Mouse (Mus musculus): ENCODE measurements around the gene Map2k4. TPM values are rescaled to one million over a fixed set of nuclear protein-coding genes. Genes with fewer than 3 reads are reported as not detected.

Map2k4 gene
- total and polyA plus RNA-seq, 2 experiments from 2014 or later = 123 to 175 TPM

- no peaks in the 10 kb centered on the region for H3K4me1 ChIP-seq (ENCODE audit: insufficient read depth, low read length)
- ATAC-seq (ENCODE audit: low FRiP score) = no peak
- TF ChIP-seq CTCF (IDR thresholded peaks at IDR 0.05) = no peak
These were observed 68.1 kb downstream of the Map2k4 start for GRCm38 (mm10) chr11:65719960-65720359.

GRCm38 (mm10) chr11:65713830-65714229 is 74.3 kb downstream of the Map2k4 start:
- Histone ChIP-seq H3K4me2 (ENCODE audit: low read depth, low read length, poor library complexity, severe bottlenecking) (no peak overlapping the region), H3K27ac (ENCODE audit: low read depth, low read length) (no peak overlapping the region), H3K9ac (replicated peaks; ENCODE audit: low read length, poor library complexity, severe bottlenecking) (no peak overlapping the region), H3K9me3 (ENCODE audit: low read length) (no peaks in the 10 kb centered on the region), H3K36me3 (ENCODE audit: insufficient read depth, low read length) (peaks cover 4% of the 10 kb centered on the region; the same call in 1 of the 2 replicates), H3K4me3 (ENCODE audit: low read depth, low read length) (no peak overlapping the region), H3K27me3 (ENCODE audit: insufficient read depth, low read length) (no peaks in the 10 kb centered on the region), H3K4me1 (ENCODE audit: insufficient read depth, low read length) (no peaks in the 10 kb centered on the region)
- ATAC-seq (ENCODE audit: low FRiP score) (no peak), DNase-seq (ENCODE audit: low spot score) (no peak)
- TF ChIP-seq CTCF (IDR thresholded peaks at IDR 0.05) = no peak
- WGBS = 89% methylated on average over 4 of the region's 4 CpGs

More at GRCm38 (mm10) chr11:65719960-65720359, 68.1 kb downstream of the Map2k4 start:
- no peaks in the 10 kb centered on the region for H3K27me3 ChIP-seq (ENCODE audit: insufficient read depth, low read length)
- no peak overlapping the region for H3K9ac ChIP-seq (replicated peaks; ENCODE audit: low read length, poor library complexity, severe bottlenecking)
- no peak overlapping the region for H3K4me3 ChIP-seq (ENCODE audit: low read depth, low read length)
- H3K9me3 ChIP-seq (ENCODE audit: low read length) = no peaks in the 10 kb centered on the region
- 67% methylated on average over 1 of the region's 1 CpGs for WGBS
- no peak overlapping the region for H3K27ac ChIP-seq (ENCODE audit: low read depth, low read length)
- H3K36me3 ChIP-seq (ENCODE audit: insufficient read depth, low read length) = peaks cover 4% of the 10 kb centered on the region; the same call in 1 of the 2 replicates
- no peak for DNase-seq (ENCODE audit: low spot score)
- H3K4me2 ChIP-seq (ENCODE audit: low read depth, low read length, poor library complexity, severe bottlenecking) = no peak overlapping the region

GRCm38 (mm10) chr11:65712754-65713306 is 75.3 kb downstream of the Map2k4 start:
- H3K4me3 ChIP-seq (ENCODE audit: low read depth, low read length) = no peak overlapping the region
- H3K9ac ChIP-seq (replicated peaks; ENCODE audit: low read length, poor library complexity, severe bottlenecking) = no peak overlapping the region
- ATAC-seq (ENCODE audit: low FRiP score) (no peak), DNase-seq (ENCODE audit: low spot score) (no peak)
- H3K4me1 ChIP-seq (ENCODE audit: insufficient read depth, low read length) = no peaks in the 10 kb centered on the region
- H3K27me3 ChIP-seq (ENCODE audit: insufficient read depth, low read length) = no peaks in the 10 kb centered on the region
- 86% methylated on average over 6 of the region's 6 CpGs for WGBS
- H3K4me2 ChIP-seq (ENCODE audit: low read depth, low read length, poor library complexity, severe bottlenecking) = no peak overlapping the region
- no peak for TF ChIP-seq CTCF (IDR thresholded peaks at IDR 0.05)
- no peak overlapping the region for H3K27ac ChIP-seq (ENCODE audit: low read depth, low read length)
- H3K36me3 ChIP-seq (ENCODE audit: insufficient read depth, low read length) = peaks cover 4% of the 10 kb centered on the region; the same call in 1 of the 2 replicates
- H3K9me3 ChIP-seq (ENCODE audit: low read length) = no peaks in the 10 kb centered on the region

GRCm38 (mm10) chr11:65706784-65707183 is 81.3 kb downstream of the Map2k4 start:
- Histone ChIP-seq H3K9ac (replicated peaks; ENCODE audit: low read length, poor library complexity, severe bottlenecking) (no peak overlapping the region), H3K36me3 (ENCODE audit: insufficient read depth, low read length) (peaks cover 13% of the 10 kb centered on the region), H3K4me2 (ENCODE audit: low read depth, low read length, poor library complexity, severe bottlenecking) (no peak overlapping the region), H3K27ac (ENCODE audit: low read depth, low read length) (no peak overlapping the region), H3K9me3 (ENCODE audit: low read length) (no peaks in the 10 kb centered on the region), H3K4me3 (ENCODE audit: low read depth, low read length) (no peak overlapping the region), H3K27me3 (ENCODE audit: insufficient read depth, low read length) (no peaks in the 10 kb centered on the region), H3K4me1 (ENCODE audit: insufficient read depth, low read length) (no peaks in the 10 kb centered on the region)
- no peak for DNase-seq (ENCODE audit: low spot score)
- WGBS = 96% methylated on average over 4 of the region's 4 CpGs
- no peak for TF ChIP-seq CTCF (IDR thresholded peaks at IDR 0.05)
- no peak for ATAC-seq (ENCODE audit: low FRiP score)

- Histone ChIP-seq H3K4me2 (ENCODE audit: low read depth, low read length, poor library complexity, severe bottlenecking) (no peak overlapping the region), H3K36me3 (ENCODE audit: insufficient read depth, low read length) (peaks cover 13% of the 10 kb centered on the region), H3K9ac (replicated peaks; ENCODE audit: low read length, poor library complexity, severe bottlenecking) (no peak overlapping the region), H3K4me3 (ENCODE audit: low read depth, low read length) (no peak overlapping the region), H3K27me3 (ENCODE audit: insufficient read depth, low read length) (no peaks in the 10 kb centered on the region), H3K27ac (ENCODE audit: low read depth, low read length) (no peak overlapping the region), H3K9me3 (ENCODE audit: low read length) (no peaks in the 10 kb centered on the region), H3K4me1 (ENCODE audit: insufficient read depth, low read length) (no peaks in the 10 kb centered on the region)
- no peak for ATAC-seq (ENCODE audit: low FRiP score)
- 88% methylated on average over 2 of the region's 2 CpGs for WGBS
- TF ChIP-seq CTCF (IDR thresholded peaks at IDR 0.05) = no peak
- DNase-seq (ENCODE audit: low spot score) = no peak
These were observed 81.9 kb downstream of the Map2k4 start for GRCm38 (mm10) chr11:65706176-65706575.

GRCm38 (mm10) chr11:65704861-65705260 is 83.2 kb downstream of the Map2k4 start:
- WGBS = 92% methylated on average over 4 of the region's 4 CpGs
- DNase-seq (ENCODE audit: low spot score) (no peak), ATAC-seq (ENCODE audit: low FRiP score) (no peak)
- no peak overlapping the region for H3K4me2 ChIP-seq (ENCODE audit: low read depth, low read length, poor library complexity, severe bottlenecking)
- no peaks in the 10 kb centered on the region for H3K27me3 ChIP-seq (ENCODE audit: insufficient read depth, low read length)
- H3K4me1 ChIP-seq (ENCODE audit: insufficient read depth, low read length) = no peaks in the 10 kb centered on the region
- no peak for TF ChIP-seq CTCF (IDR thresholded peaks at IDR 0.05)
- H3K36me3 ChIP-seq (ENCODE audit: insufficient read depth, low read length) = peaks cover 13% of the 10 kb centered on the region
- H3K27ac ChIP-seq (ENCODE audit: low read depth, low read length) = no peak overlapping the region
- H3K9ac ChIP-seq (replicated peaks; ENCODE audit: low read length, poor library complexity, severe bottlenecking) = no peak overlapping the region
- H3K9me3 ChIP-seq (ENCODE audit: low read length) = no peaks in the 10 kb centered on the region
- no peak overlapping the region for H3K4me3 ChIP-seq (ENCODE audit: low read depth, low read length)

Measured in midbrain, postnatal 0 days (tissue).